Mouse (Mus musculus) fibroblast of lung, adult 2 months (primary cell): ENCODE measurements around the gene Rab26.

Source experiments
- DNase-seq: peaks from one replicate; pipeline ENCODE4 v3.0.0-alpha.2; 2011; ENCODE audit warnings: low read depth

Gene Rab26

DNA sequence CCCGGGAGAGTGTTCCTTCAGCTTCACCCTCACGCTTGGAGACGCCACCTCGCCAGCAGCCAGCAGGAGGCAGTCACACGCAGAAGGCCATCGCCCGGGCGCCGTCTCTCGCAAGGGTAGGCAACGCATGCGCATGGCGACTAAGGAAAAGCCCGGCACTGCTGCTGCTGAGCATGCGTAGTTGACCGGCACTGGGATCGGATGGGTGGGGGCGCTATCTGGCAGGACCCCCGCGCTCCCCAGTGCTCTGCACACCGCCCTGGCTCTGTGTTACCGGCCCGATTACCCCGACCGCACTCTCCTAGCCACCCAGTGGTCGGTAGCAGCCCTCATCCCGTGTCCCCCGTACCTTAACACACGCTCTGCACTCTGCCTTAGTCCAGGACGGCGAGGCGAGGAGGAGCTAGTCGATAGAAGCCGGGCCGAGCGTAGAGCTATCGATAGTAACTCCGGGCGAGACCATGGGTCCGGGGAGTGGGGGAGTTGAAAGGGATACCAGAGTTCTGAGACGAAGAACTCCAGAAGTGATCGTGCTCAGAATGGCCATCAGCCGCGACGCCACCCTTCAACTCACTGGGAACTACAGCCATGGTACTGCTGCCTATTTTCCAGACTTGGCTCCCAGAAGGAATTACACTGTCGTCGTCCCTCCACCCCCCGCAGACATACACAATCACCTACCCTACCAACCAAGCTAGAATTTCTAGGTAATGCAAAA, 55.2 kb downstream of the Rab26 start, which contains the start of gene Mlst8:
Gene Mlst8, minus strand, starts transcription at position 416 of the 718 bp plus-strand sequence.
- peak; percentile 85 for DNase-seq

DNA sequence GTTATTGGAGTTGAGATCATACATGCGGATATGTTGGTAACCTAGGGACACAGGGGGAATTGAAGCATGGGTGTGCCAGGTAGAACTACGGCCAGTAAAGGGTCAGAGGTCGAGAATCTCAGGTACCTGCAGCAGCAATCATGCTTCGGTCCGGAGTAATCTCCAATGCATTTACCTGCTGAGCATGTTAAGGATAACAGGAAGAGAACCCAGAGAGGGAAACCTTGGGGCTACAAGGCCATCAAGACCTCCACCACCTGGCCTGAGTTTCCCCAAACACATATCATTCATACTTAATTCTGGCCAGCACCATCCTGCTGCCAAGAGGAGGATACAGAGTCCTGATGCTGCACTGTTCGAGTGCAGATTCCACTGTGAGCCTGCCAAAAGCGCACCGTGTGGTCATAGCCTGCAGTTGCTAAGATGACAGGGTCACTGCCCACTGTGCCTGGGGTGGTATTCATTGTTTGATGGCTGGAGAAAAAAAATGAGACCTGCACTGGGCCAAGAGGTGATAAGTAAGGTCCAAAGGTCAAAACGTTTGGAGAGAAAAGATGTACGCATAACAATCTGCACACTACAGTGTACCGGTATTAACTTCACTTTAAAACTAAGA, 55.9 kb downstream of the Rab26 start:
- no peak for DNase-seq
